Mouse (Mus musculus) forebrain, embryonic 15.5 days (tissue): ENCODE measurements around the gene Itga10. TPM values are rescaled to one million over a fixed set of nuclear protein-coding genes. Genes with fewer than 3 reads are reported as not detected.

Source experiments
- ATAC-seq: fragments of 200-750 bp; cut with Nextera tagmentation; replicated peaks from 2 replicates; pipeline ENCODE4 v1.8.0; 2017; ENCODE audit warnings: mild to moderate bottlenecking, moderate TSS enrichment, moderate library complexity
- H3K27ac ChIP-seq: fragments of 300-500 bp; sonication (generic); replicated peaks from 2 replicates; pipeline ENCODE4 v1.5.1; 2015; ENCODE audit warnings: mild to moderate bottlenecking, inconsistent platforms
- H3K27me3 ChIP-seq: fragments of 300-500 bp; sonication (generic); 2 replicates; pipeline ENCODE4 v1.6.1; 2015; ENCODE audit warnings: inconsistent platforms
- H3K36me3 ChIP-seq: fragments of 300-500 bp; sonication (generic); 2 replicates; pipeline ENCODE4 v1.6.1; 2015; ENCODE audit warnings: mild to moderate bottlenecking, inconsistent platforms
- H3K4me1 ChIP-seq: fragments of 300-500 bp; sonication (generic); 2 replicates; pipeline ENCODE4 v1.6.1; 2015; ENCODE audit warnings: inconsistent platforms
- H3K4me2 ChIP-seq: fragments of 300-500 bp; sonication (generic); replicated peaks from 2 replicates; pipeline ENCODE4 v1.6.1; 2015; ENCODE audit warnings: mild to moderate bottlenecking, inconsistent platforms
- H3K4me3 ChIP-seq: fragments of 300-500 bp; sonication (generic); 2 replicates; pipeline ENCODE4 v1.5.1; 2015; ENCODE audit warnings: mild to moderate bottlenecking, inconsistent platforms
- H3K9ac ChIP-seq: fragments of 300-500 bp; sonication (generic); replicated peaks from 2 replicates; pipeline ENCODE4 v1.6.1; 2015; ENCODE audit warnings: mild to moderate bottlenecking, inconsistent platforms
- H3K9me3 ChIP-seq: fragments of 300-500 bp; sonication (generic); 2 replicates; pipeline ENCODE4 v1.6.1; 2016; ENCODE audit warnings: inconsistent platforms
- WGBS: fragments of 180-500 bp; shearing (Covaris S2); methylation state at CpG from one replicate; pipeline ENCODE4 v1.1.7; 2015; ENCODE audit warnings: mixed read lengths; 5-methylcytosine and 5-hydroxymethylcytosine counted together
- polyA plus RNA-seq: library from polyadenylated mRNA; unstranded; fragments of >200 nt; fragmentation: Nextera tagmentation; extraction: Ambion mirVana; gene quantifications from 2 replicates; pipeline ENCODE4 v1.2.1, GENCODE M21; 2015

Itga10 gene
- polyA plus RNA-seq, 1 experiment from 2014 or later = 0.55 TPM

- Histone ChIP-seq H3K27ac (no peak within 1 kb of the TSS), H3K27me3 (no peaks in the 10 kb centered on the region), H3K9me3 (no peaks in the 10 kb centered on the region), H3K9ac (peak within 1 kb of the TSS; percentile 81), H3K4me3 (peak within 1 kb of the TSS; percentile 60), H3K4me1 (peaks cover 6% of the 10 kb centered on the region; the same call in 1 of the 2 replicates), H3K36me3 (peaks cover 38% of the 10 kb centered on the region), H3K4me2 (peak within 1 kb of the TSS; percentile 98)
- WGBS = 5% methylated on average over 42 of the region's 42 CpGs
- peak; percentile 85 for ATAC-seq
Measured at GRCm38 (mm10) chr3:96707903-96708683, 62.7 kb downstream of the Itga10 start, which contains the start of gene Nudt17. Gene Nudt17 (minus strand): TSS chr3:96708562.

DNA sequence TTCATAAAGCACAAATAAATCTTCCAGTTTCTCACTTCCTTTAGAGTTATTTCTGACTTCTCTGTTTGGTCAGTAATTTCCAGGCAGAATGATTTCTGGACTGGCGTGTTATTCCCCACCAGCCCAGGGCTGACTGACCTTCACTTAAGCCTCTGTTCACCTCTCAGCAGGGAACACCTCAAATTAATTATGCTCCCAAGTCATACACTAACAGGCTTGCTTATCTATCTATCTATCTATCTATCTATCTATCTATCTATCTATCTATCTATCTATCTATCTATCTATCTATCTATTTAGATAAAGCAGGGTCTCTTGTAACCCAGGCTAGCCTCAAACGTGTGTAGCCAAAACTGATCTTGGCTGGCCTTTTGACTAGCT, 63.3 kb downstream of the Itga10 start:
- Histone ChIP-seq H3K4me1 (peaks cover 6% of the 10 kb centered on the region; the same call in 1 of the 2 replicates), H3K9me3 (no peaks in the 10 kb centered on the region), H3K36me3 (peaks cover 43% of the 10 kb centered on the region), H3K27me3 (no peaks in the 10 kb centered on the region), H3K9ac (peak overlapping the region; percentile 81; the same call in 1 of the 2 replicates), H3K27ac (no peak overlapping the region), H3K4me3 (peak overlapping the region; percentile 60; the same call in 1 of the 2 replicates), H3K4me2 (peak overlapping the region; percentile 98)
- no peak; the same call in 1 of the 2 replicates for ATAC-seq
- 51% methylated on average over 2 of the region's 2 CpGs for WGBS

Other genes with a start within 250 kb of the Itga10 start
- not detected in 2 replicates for gene BC107364, start 193.3 kb upstream of the Itga10 start, polyA plus RNA-seq
- 0.43 and 0.82 TPM in 2 replicates for gene Hfe2, start 120.4 kb upstream of the Itga10 start, polyA plus RNA-seq
- gene Txnip, start 87.6 kb upstream of the Itga10 start, polyA plus RNA-seq = 68.4 and 69.3 TPM in 2 replicates
- 0.92 and 2.0 TPM in 2 replicates for gene Gm16253, start 68.6 kb upstream of the Itga10 start, polyA plus RNA-seq
- 42.4 and 45.3 TPM in 2 replicates for gene Polr3gl, start 51.4 kb upstream of the Itga10 start, polyA plus RNA-seq
- gene Ankrd34a, start 48.9 kb upstream of the Itga10 start, polyA plus RNA-seq = 12.5 and 13.4 TPM in 2 replicates
- gene Lix1l, start 44.4 kb upstream of the Itga10 start, polyA plus RNA-seq = 5.0 and 6.4 TPM in 2 replicates
- 132 and 144 TPM in 2 replicates for gene Rbm8a, start 15.7 kb upstream of the Itga10 start, polyA plus RNA-seq
- 57.3 and 58.6 TPM in 2 replicates for gene Pex11b, start 10.2 kb upstream of the Itga10 start, polyA plus RNA-seq
- gene Gm42957, start 10.1 kb upstream of the Itga10 start, polyA plus RNA-seq = 0.08 TPM in 1 of 2 replicates, not detected in the other
- 1.5 and 1.9 TPM in 2 replicates for gene Ankrd35, start 24.5 kb downstream of the Itga10 start, polyA plus RNA-seq
- gene Pias3, start 50.8 kb downstream of the Itga10 start, polyA plus RNA-seq = 27.4 and 28.9 TPM in 2 replicates
- gene Nudt17, start 63.0 kb downstream of the Itga10 start, polyA plus RNA-seq = 6.8 and 6.9 TPM in 2 replicates
- 33.5 and 35.7 TPM in 2 replicates for gene Polr3c, start 82.0 kb downstream of the Itga10 start, polyA plus RNA-seq
- 59.3 and 66.6 TPM in 2 replicates for gene Rnf115, start 82.1 kb downstream of the Itga10 start, polyA plus RNA-seq
- gene Pdzk1, start 183.7 kb downstream of the Itga10 start, polyA plus RNA-seq = 0.11 and 0.15 TPM in 2 replicates
- 0.11 and 0.19 TPM in 2 replicates for gene Cd160, start 183.8 kb downstream of the Itga10 start, polyA plus RNA-seq